Mouse (Mus musculus) liver, embryonic 14.5 days (tissue): Measurements from ENCODE around the gene Glis2. TPM values are rescaled to one million over a fixed set of nuclear protein-coding genes. Genes with fewer than 3 reads are reported as not detected.

Source experiments
- ATAC-seq: fragments of 200-750 bp; cut with Nextera tagmentation; 2 replicates; pipeline ENCODE4 v1.8.0; 2017; ENCODE audit warnings: moderate number of reproducible peaks, mild to moderate bottlenecking, moderate library complexity; ENCODE audit not compliant: insufficient read depth
- DNase-seq, 3 experiments: peaks; one replicate each; pipeline ENCODE4 v3.0.0-alpha.2; 2012 to 2013; ENCODE audit warnings: low read depth in 3 of 3, low spot score in 3 of 3
- H3K27ac ChIP-seq: fragments of 300-500 bp; sonication (generic); 2 replicates; pipeline ENCODE4 v1.5.1; 2014; ENCODE audit warnings: moderate library complexity, mild to moderate bottlenecking, control low read depth, inconsistent platforms
- H3K27me3 ChIP-seq: fragments of 300-500 bp; sonication (generic); 2 replicates; pipeline ENCODE4 v1.6.1; 2014; ENCODE audit warnings: mild to moderate bottlenecking, low read length, moderate library complexity; ENCODE audit not compliant: control insufficient read depth, insufficient read depth
- H3K36me3 ChIP-seq: fragments of 300-500 bp; sonication (generic); replicated peaks from 2 replicates; pipeline ENCODE4 v1.6.1; 2014; ENCODE audit warnings: low read depth; ENCODE audit not compliant: control insufficient read depth, insufficient read depth
- H3K4me1 ChIP-seq, 2 experiments: fragments of 200-500 bp in 1 of 2; fragments of 300-500 bp in 1 of 2; sonication (generic) in 1 of 2; replicated peaks; 2 replicates each; pipeline ENCODE4 v1.6.1; 2012 to 2014; ENCODE audit warnings: antibody characterized with exemption in 1 of 2, inconsistent platforms in 1 of 2, low read length in 1 of 2; ENCODE audit not compliant: control insufficient read depth in 2 of 2, insufficient read depth in 2 of 2
- H3K4me2 ChIP-seq: fragments of 300-500 bp; sonication (generic); 2 replicates; pipeline ENCODE4 v1.6.1; 2014; ENCODE audit warnings: low read depth, mild to moderate bottlenecking, control low read depth, moderate library complexity
- H3K4me3 ChIP-seq, 2 experiments: fragments of 200-500 bp in 1 of 2; fragments of 300-500 bp in 1 of 2; sonication (generic) in 1 of 2; 2 replicates each; pipeline ENCODE4 v1.5.1; 2012 to 2014; ENCODE audit warnings: low read depth in 2 of 2, low read length in 2 of 2, mild to moderate bottlenecking in 2 of 2, control low read depth in 1 of 2, inconsistent platforms in 1 of 2, moderate library complexity in 1 of 2; ENCODE audit not compliant: insufficient read depth in 1 of 2
- H3K9ac ChIP-seq: fragments of 300-500 bp; sonication (generic); replicated peaks from 2 replicates; pipeline ENCODE4 v1.6.1; 2014; ENCODE audit warnings: mild to moderate bottlenecking, control low read depth, moderate library complexity
- H3K9me3 ChIP-seq: fragments of 300-500 bp; sonication (generic); 2 replicates; pipeline ENCODE4 v1.6.1; 2016; ENCODE audit warnings: low read length, mixed read lengths; ENCODE audit not compliant: control insufficient read depth
- CTCF ChIP-seq: IDR thresholded peaks from 2 replicates; pipeline ENCODE4 v1.5.1; 2016; ENCODE audit warnings: antibody characterized with exemption, low read depth, control low read depth
- EP300 ChIP-seq: IDR thresholded peaks from 2 replicates; pipeline ENCODE4 v1.6.1; 2016; ENCODE audit warnings: antibody characterized with exemption, low read depth
- WGBS: fragments of 180-500 bp; shearing (Covaris S2); extraction: QIAGEN DNeasy Blood & Tissue Kit; methylation state at CpG from one replicate; pipeline ENCODE4 v1.1.7; 2014; ENCODE audit not compliant: insufficient replicate concordance; 5-methylcytosine and 5-hydroxymethylcytosine counted together
- polyA plus RNA-seq, 2 experiments: library from polyadenylated mRNA; depleted of rRNA in 1 of 2; stranded (reverse) in 1 of 2; unstranded in 1 of 2; fragments of >200 nt; fragmentation: Nextera tagmentation in 1 of 2; extraction: Ambion mirVana in 1 of 2; gene quantifications; 2 replicates each; pipeline versions ENCODE4 v1.2.1 to v1.2.3; 2012 to 2014

Gene Glis2
- polyA plus RNA-seq, 2 experiments, result 1.7 to 2.8 TPM

- no peak overlapping the region for H3K9ac ChIP-seq
- H3K4me2 ChIP-seq, result no peak overlapping the region
- no peaks in the 10 kb centered on the region for H3K36me3 ChIP-seq
- no peaks in the 10 kb centered on the region for H3K9me3 ChIP-seq
- no peaks in the 10 kb centered on the region for H3K27me3 ChIP-seq
- 74% methylated on average over 3 of the region's 3 CpGs for WGBS
- H3K4me3 ChIP-seq, result no peak overlapping the region
- 0 out of 4 replicates have a peak, but pooled peaks cover 0 to 2% of the 10 kb centered on the region in 2 experiments for H3K4me1 ChIP-seq
- H3K27ac ChIP-seq, result no peak overlapping the region
- DNase-seq (no peak), ATAC-seq (no peak)
- TF ChIP-seq EP300, result no peak
- no peak for TF ChIP-seq CTCF
Measured at GRCm38 (mm10) chr16:4650161-4650560, 55.6 kb downstream of the Glis2 start.

GRCm38 (mm10) chr16:4651081-4651480, 56.6 kb downstream of the Glis2 start:
- Histone ChIP-seq H3K4me3 (no peak overlapping the region), H3K9ac (no peak overlapping the region), H3K9me3 (no peaks in the 10 kb centered on the region), H3K36me3 (no peaks in the 10 kb centered on the region), H3K27me3 (no peaks in the 10 kb centered on the region), H3K4me1 (peaks cover 0 to 8% of the 10 kb centered on the region in 2 experiments; a peak in 1 of 4 replicates), H3K27ac (no peak overlapping the region), H3K4me2 (no peak overlapping the region)
- WGBS, result 71% methylated on average over 1 of the region's 1 CpGs
- ATAC-seq, result no peak
- TF ChIP-seq CTCF, result no peak
- no peak for TF ChIP-seq EP300
- no peak for DNase-seq

GRCm38 (mm10) chr16:4651624-4652023, 57.1 kb downstream of the Glis2 start:
- WGBS, result 74% methylated on average over 7 of the region's 7 CpGs
- DNase-seq (no peak), ATAC-seq (no peak)
- Histone ChIP-seq H3K9me3 (no peaks in the 10 kb centered on the region), H3K4me1 (peaks cover 0 to 13% of the 10 kb centered on the region in 2 experiments; a peak in 1 of 4 replicates), H3K4me2 (no peak overlapping the region), H3K36me3 (no peaks in the 10 kb centered on the region), H3K4me3 (no peak overlapping the region), H3K27ac (no peak overlapping the region), H3K9ac (no peak overlapping the region), H3K27me3 (no peaks in the 10 kb centered on the region)
- TF ChIP-seq EP300 (no peak), CTCF (no peak)

GRCm38 (mm10) chr16:4652707-4653416, 58.3 kb downstream of the Glis2 start:
- WGBS, result 57% methylated on average over 4 of the region's 4 CpGs
- peaks cover 0 to 13% of the 10 kb centered on the region in 2 experiments; a peak in 1 of 4 replicates for H3K4me1 ChIP-seq
- H3K9ac ChIP-seq, result no peak overlapping the region
- H3K27ac ChIP-seq, result no peak overlapping the region
- H3K27me3 ChIP-seq, result no peaks in the 10 kb centered on the region
- H3K4me2 ChIP-seq, result no peak overlapping the region
- no peaks in the 10 kb centered on the region for H3K36me3 ChIP-seq
- H3K4me3 ChIP-seq, result no peak overlapping the region
- no peaks in the 10 kb centered on the region for H3K9me3 ChIP-seq
- TF ChIP-seq CTCF, result no peak
- TF ChIP-seq EP300, result no peak
- DNase-seq (no peak), ATAC-seq (no peak)

GRCm38 (mm10) chr16:4654706-4655105, 60.2 kb downstream of the Glis2 start:
- WGBS, result 82% methylated on average over 10 of the region's 10 CpGs
- Histone ChIP-seq H3K4me2 (no peak overlapping the region), H3K4me1 (peaks cover 0 to 13% of the 10 kb centered on the region in 2 experiments; a peak in 1 of 4 replicates), H3K27me3 (no peaks in the 10 kb centered on the region), H3K36me3 (no peaks in the 10 kb centered on the region), H3K9ac (no peak overlapping the region), H3K9me3 (no peaks in the 10 kb centered on the region), H3K4me3 (no peak overlapping the region), H3K27ac (no peak overlapping the region)
- ATAC-seq, result no peak
- DNase-seq, result no peak
- TF ChIP-seq CTCF, result no peak
- TF ChIP-seq EP300, result no peak
